Mouse (Mus musculus) embryonic facial prominence, embryonic 13.5 days (tissue): ENCODE measurements around the gene Gm10972. TPM values are rescaled to one million over a fixed set of nuclear protein-coding genes. Genes with fewer than 3 reads are reported as not detected.
"Not testable (repeated sequence)": the region's sequence is repeated elsewhere in the genome, so short reads cannot be mapped to it uniquely, and the experiment has no call there.

Experiments used
- ATAC-seq: fragments of 200-750 bp; cut with Nextera tagmentation; 2 replicates; pipeline ENCODE4 v1.8.0; 2017; ENCODE audit warnings: low read depth; ENCODE audit not compliant: insufficient number of reproducible peaks, insufficient read depth, low FRiP score, low TSS enrichment
- H3K27ac ChIP-seq: fragments of 300-500 bp; sonication (generic); 2 replicates; pipeline ENCODE4 v1.5.1; 2015; ENCODE audit warnings: moderate library complexity, mild to moderate bottlenecking, inconsistent platforms
- H3K27me3 ChIP-seq: fragments of 300-500 bp; sonication (generic); 2 replicates; pipeline ENCODE4 v1.6.1; 2015; ENCODE audit warnings: mild to moderate bottlenecking, inconsistent platforms
- H3K36me3 ChIP-seq: fragments of 300-500 bp; sonication (generic); 2 replicates; pipeline ENCODE4 v1.6.1; 2015; ENCODE audit warnings: mild to moderate bottlenecking, inconsistent platforms
- H3K4me1 ChIP-seq: fragments of 300-500 bp; sonication (generic); 2 replicates; pipeline ENCODE4 v1.6.1; 2015; ENCODE audit warnings: inconsistent platforms
- H3K4me2 ChIP-seq: fragments of 300-500 bp; sonication (generic); 2 replicates; pipeline ENCODE4 v1.6.1; 2015; ENCODE audit warnings: moderate library complexity, mild to moderate bottlenecking, inconsistent platforms
- H3K4me3 ChIP-seq: fragments of 300-500 bp; sonication (generic); 2 replicates; pipeline ENCODE4 v1.5.1; 2015; ENCODE audit warnings: mild to moderate bottlenecking, inconsistent platforms
- H3K9ac ChIP-seq: fragments of 300-500 bp; sonication (generic); 2 replicates; pipeline ENCODE4 v1.6.1; 2015; ENCODE audit warnings: mild to moderate bottlenecking, inconsistent platforms
- H3K9me3 ChIP-seq: fragments of 300-500 bp; sonication (generic); 2 replicates; pipeline ENCODE4 v1.6.1; 2016; ENCODE audit warnings: inconsistent platforms
- WGBS: fragments of 180-500 bp; shearing (Covaris S2); methylation state at CpG from one replicate; pipeline ENCODE4 v1.1.7; 2015; ENCODE audit warnings: mixed read lengths; 5-methylcytosine and 5-hydroxymethylcytosine counted together
- polyA plus RNA-seq: library from polyadenylated mRNA; unstranded; fragments of >200 nt; fragmentation: Nextera tagmentation; extraction: Ambion mirVana; gene quantifications from 2 replicates; pipeline ENCODE4 v1.2.1, GENCODE M21; 2015

Gene Gm10972
- polyA plus RNA-seq, 1 experiment from 2014 or later = not detected

- not testable (repeated sequence) for H3K4me3 ChIP-seq, H3K27me3 ChIP-seq, H3K27ac ChIP-seq, H3K9me3 ChIP-seq, H3K9ac ChIP-seq, ATAC-seq, H3K36me3 ChIP-seq, H3K4me2 ChIP-seq, H3K4me1 ChIP-seq
- WGBS = 94% methylated on average over 2 of the region's 2 CpGs
Observed at GRCm38 (mm10) chr3:94660841-94661240, 17.9 kb downstream of the Gm10972 start.

- H3K36me3 ChIP-seq, H3K4me1 ChIP-seq, H3K4me3 ChIP-seq, H3K9me3 ChIP-seq, H3K27me3 ChIP-seq, ATAC-seq, H3K27ac ChIP-seq, H3K4me2 ChIP-seq, H3K9ac ChIP-seq: not testable (repeated sequence)
- WGBS = 73% methylated on average over 4 of the region's 5 CpGs
Observed at GRCm38 (mm10) chr3:94665060-94665802, 22.3 kb downstream of the Gm10972 start.

GRCm38 (mm10) chr3:94665896-94666295 lies 23.0 kb downstream of the Gm10972 start:
- not testable (repeated sequence) for H3K27me3 ChIP-seq, H3K9me3 ChIP-seq, ATAC-seq, H3K4me3 ChIP-seq, H3K4me1 ChIP-seq, H3K36me3 ChIP-seq, H3K9ac ChIP-seq, H3K27ac ChIP-seq, H3K4me2 ChIP-seq
- WGBS = 15% methylated on average over 7 of the region's 7 CpGs

GRCm38 (mm10) chr3:94675101-94675500 lies 32.2 kb downstream of the Gm10972 start:
- H3K36me3 ChIP-seq, H3K4me1 ChIP-seq, H3K27me3 ChIP-seq, H3K27ac ChIP-seq, H3K9me3 ChIP-seq, H3K4me3 ChIP-seq, H3K4me2 ChIP-seq, H3K9ac ChIP-seq, ATAC-seq: not testable (repeated sequence)
- 72% methylated on average over 9 of the region's 9 CpGs for WGBS

GRCm38 (mm10) chr3:94679351-94679841 lies 36.5 kb downstream of the Gm10972 start:
- H3K36me3 ChIP-seq = no peaks in the 10 kb centered on the region
- no peaks in the 10 kb centered on the region for H3K9me3 ChIP-seq
- 66% methylated on average over 8 of the region's 8 CpGs for WGBS
- no peaks in the 10 kb centered on the region for H3K27me3 ChIP-seq
- no peak overlapping the region for H3K4me3 ChIP-seq
- no peaks in the 10 kb centered on the region for H3K4me1 ChIP-seq
- no peak overlapping the region for H3K4me2 ChIP-seq
- H3K9ac ChIP-seq = no peak overlapping the region
- no peak for ATAC-seq
- H3K27ac ChIP-seq = no peak overlapping the region

GRCm38 (mm10) chr3:94680032-94680431 lies 37.1 kb downstream of the Gm10972 start:
- not testable (repeated sequence) for H3K4me1 ChIP-seq, H3K4me2 ChIP-seq, H3K4me3 ChIP-seq, H3K9ac ChIP-seq, H3K27me3 ChIP-seq, H3K9me3 ChIP-seq, H3K27ac ChIP-seq, ATAC-seq, H3K36me3 ChIP-seq
- 88% methylated on average over 12 of the region's 12 CpGs for WGBS

GRCm38 (mm10) chr3:94680783-94681182 lies 37.9 kb downstream of the Gm10972 start:
- no peak for ATAC-seq
- H3K36me3 ChIP-seq = no peaks in the 10 kb centered on the region
- WGBS = 89% methylated on average over 16 of the region's 16 CpGs

GRCm38 (mm10) chr3:94683646-94684045 lies 40.7 kb downstream of the Gm10972 start:
- 81% methylated on average over 6 of the region's 6 CpGs for WGBS
- no peaks in the 10 kb centered on the region for H3K27me3 ChIP-seq
- no peak for ATAC-seq
- H3K9me3 ChIP-seq = no peaks in the 10 kb centered on the region
- H3K4me1 ChIP-seq = no peaks in the 10 kb centered on the region
- no peak overlapping the region for H3K9ac ChIP-seq
- no peaks in the 10 kb centered on the region for H3K36me3 ChIP-seq
- H3K27ac ChIP-seq = no peak overlapping the region
- no peak overlapping the region for H3K4me2 ChIP-seq
- no peak overlapping the region for H3K4me3 ChIP-seq

More at GRCm38 (mm10) chr3:94680783-94681182, 37.9 kb downstream of the Gm10972 start:
- Histone ChIP-seq H3K4me2 (no peak overlapping the region), H3K9me3 (no peaks in the 10 kb centered on the region), H3K4me3 (no peak overlapping the region), H3K4me1 (no peaks in the 10 kb centered on the region), H3K9ac (no peak overlapping the region), H3K27ac (no peak overlapping the region), H3K27me3 (no peaks in the 10 kb centered on the region)

- not testable (repeated sequence) for H3K27ac ChIP-seq, H3K9ac ChIP-seq, H3K36me3 ChIP-seq, H3K27me3 ChIP-seq, H3K9me3 ChIP-seq, H3K4me3 ChIP-seq, ATAC-seq, H3K4me1 ChIP-seq, H3K4me2 ChIP-seq
- WGBS = 86% methylated on average over 8 of the region's 8 CpGs
Observed at GRCm38 (mm10) chr3:94685989-94686772, 43.3 kb downstream of the Gm10972 start.

GRCm38 (mm10) chr3:94688698-94689097 lies 45.8 kb downstream of the Gm10972 start:
- peaks cover 13% of the 10 kb centered on the region for H3K4me1 ChIP-seq
- H3K27ac ChIP-seq, H3K4me2 ChIP-seq, H3K9me3 ChIP-seq, ATAC-seq, H3K27me3 ChIP-seq, H3K4me3 ChIP-seq, H3K9ac ChIP-seq, H3K36me3 ChIP-seq: not testable (repeated sequence)
- 80% methylated on average over 3 of the region's 3 CpGs for WGBS

- 57% methylated on average over 1 of the region's 1 CpGs for WGBS
- not testable (repeated sequence) for ATAC-seq
Observed at GRCm38 (mm10) chr3:94689195-94689594, 46.3 kb downstream of the Gm10972 start.

GRCm38 (mm10) chr3:94690162-94690561 lies 47.2 kb downstream of the Gm10972 start:
- H3K36me3 ChIP-seq, H3K4me3 ChIP-seq, H3K9ac ChIP-seq, H3K27me3 ChIP-seq, ATAC-seq, H3K4me2 ChIP-seq, H3K27ac ChIP-seq, H3K9me3 ChIP-seq: not testable (repeated sequence)
- H3K4me1 ChIP-seq = peaks cover 13% of the 10 kb centered on the region
- 56% methylated on average over 6 of the region's 6 CpGs for WGBS

More at GRCm38 (mm10) chr3:94689195-94689594, 46.3 kb downstream of the Gm10972 start:
- not testable (repeated sequence) for H3K27ac ChIP-seq, H3K9me3 ChIP-seq, H3K4me2 ChIP-seq, H3K27me3 ChIP-seq, H3K4me3 ChIP-seq, H3K36me3 ChIP-seq, H3K9ac ChIP-seq
- peaks cover 13% of the 10 kb centered on the region for H3K4me1 ChIP-seq
